Mouse (Mus musculus): ENCODE measurements at regions not wholly inside any gene's neighbourhood (a gene's known extent, or its start where the extent isn't known, plus 50 kb on each side); places are given as distances from the start of the nearest gene placed in this dataset.

GRCm38 (mm10) chr16:51577915-51578593 is 453.0 kb upstream of the Cblb start:
- Histone ChIP-seq H3K4me3 (no peak overlapping the region), H3K27ac (no peak overlapping the region)
- intact Hi-C loops (cut with DNase I): no loop called here
- no peak for DNase-seq
- TF ChIP-seq CTCF (IDR thresholded peaks at IDR 0.05): no peak

GRCm38 (mm10) chr16:51580525-51580924 is 450.5 kb upstream of the Cblb start:
- no peak for DNase-seq
- intact Hi-C loops (cut with DNase I): no loop called here

GRCm38 (mm10) chr16:51589924-51590397 is 441.1 kb upstream of the Cblb start:
- intact Hi-C loops (cut with DNase I): no loop called here
- Histone ChIP-seq H3K27ac (no peak overlapping the region), H3K4me3 (no peak overlapping the region)
- no peak for TF ChIP-seq CTCF (IDR thresholded peaks at IDR 0.05)
- DNase-seq: no peak

More at GRCm38 (mm10) chr16:51580525-51580924, 450.5 kb upstream of the Cblb start:
- Histone ChIP-seq H3K4me3 (no peak overlapping the region), H3K27ac (no peak overlapping the region)
- TF ChIP-seq CTCF (IDR thresholded peaks at IDR 0.05): no peak

GRCm38 (mm10) chr16:51617579-51617978 is 413.4 kb upstream of the Cblb start:
- intact Hi-C loops (cut with DNase I): no loop called here
- DNase-seq: no peak
- no peak for TF ChIP-seq CTCF (IDR thresholded peaks at IDR 0.05)
- no peak overlapping the region for H3K27ac ChIP-seq
- no peak overlapping the region for H3K4me3 ChIP-seq

- no peak for TF ChIP-seq CTCF (IDR thresholded peaks at IDR 0.05)
- intact Hi-C loops (cut with DNase I): no loop called here
- Histone ChIP-seq H3K4me3 (no peak overlapping the region), H3K27ac (no peak overlapping the region)
- DNase-seq: no peak
Measured at GRCm38 (mm10) chr16:51646646-51647045, 384.4 kb upstream of the Cblb start.

- intact Hi-C loops (cut with DNase I): no loop called here
- Histone ChIP-seq H3K4me3 (no peak overlapping the region), H3K27ac (no peak overlapping the region)
- no peak for TF ChIP-seq CTCF (IDR thresholded peaks at IDR 0.05)
- no peak for DNase-seq
Measured at GRCm38 (mm10) chr16:51650100-51650499, 380.9 kb upstream of the Cblb start.

- TF ChIP-seq CTCF (IDR thresholded peaks at IDR 0.05): no peak
- no peak overlapping the region for H3K27ac ChIP-seq
- DNase-seq: no peak
- intact Hi-C loops (cut with DNase I): no loop called here
- no peak overlapping the region for H3K4me3 ChIP-seq
Measured at GRCm38 (mm10) chr16:51650683-51651082, 380.3 kb upstream of the Cblb start.

GRCm38 (mm10) chr16:51661693-51662092 is 369.3 kb upstream of the Cblb start:
- no peak for DNase-seq
- TF ChIP-seq CTCF (IDR thresholded peaks at IDR 0.05): no peak
- intact Hi-C loops (cut with DNase I): no loop called here
- Histone ChIP-seq H3K27ac (no peak overlapping the region), H3K4me3 (no peak overlapping the region)

GRCm38 (mm10) chr16:51664325-51664724 is 366.7 kb upstream of the Cblb start:
- TF ChIP-seq CTCF (IDR thresholded peaks at IDR 0.05): no peak
- no peak for DNase-seq
- Histone ChIP-seq H3K4me3 (no peak overlapping the region), H3K27ac (no peak overlapping the region)
- intact Hi-C loops (cut with DNase I): no loop called here

- no peak for TF ChIP-seq CTCF (IDR thresholded peaks at IDR 0.05)
- no peak overlapping the region for H3K4me3 ChIP-seq
- H3K27ac ChIP-seq: no peak overlapping the region
- DNase-seq: no peak
- intact Hi-C loops (cut with DNase I): no loop called here
Measured at GRCm38 (mm10) chr16:51675101-51675500, 355.9 kb upstream of the Cblb start.

GRCm38 (mm10) chr16:51675988-51676387 is 355.0 kb upstream of the Cblb start:
- intact Hi-C loops (cut with DNase I): no loop called here
- no peak for TF ChIP-seq CTCF (IDR thresholded peaks at IDR 0.05)
- H3K4me3 ChIP-seq: no peak overlapping the region
- no peak for DNase-seq
- H3K27ac ChIP-seq: no peak overlapping the region

- DNase-seq: no peak
Measured at GRCm38 (mm10) chr16:51690861-51691260, 340.2 kb upstream of the Cblb start.

GRCm38 (mm10) chr16:51705026-51705425 is 326.0 kb upstream of the Cblb start:
- Histone ChIP-seq H3K4me3 (no peak overlapping the region), H3K27ac (peak overlapping the region; percentile 48; the same call in 1 of the 2 replicates)
- TF ChIP-seq CTCF (IDR thresholded peaks at IDR 0.05): no peak
- intact Hi-C loops (cut with DNase I): no loop called here
- no peak for DNase-seq

More at GRCm38 (mm10) chr16:51690861-51691260, 340.2 kb upstream of the Cblb start:
- Histone ChIP-seq H3K4me3 (no peak overlapping the region), H3K27ac (no peak overlapping the region)
- intact Hi-C loops (cut with DNase I): no loop called here
- TF ChIP-seq CTCF (IDR thresholded peaks at IDR 0.05): no peak

GRCm38 (mm10) chr16:51718695-51719094 is 312.3 kb upstream of the Cblb start:
- Histone ChIP-seq H3K27ac (no peak overlapping the region), H3K4me3 (no peak overlapping the region)
- DNase-seq: no peak
- intact Hi-C loops (cut with DNase I): no loop called here
- no peak for TF ChIP-seq CTCF (IDR thresholded peaks at IDR 0.05)
